Mouse (Mus musculus): ENCODE data around the gene Tap2. TPM values are rescaled to one million over a fixed set of nuclear protein-coding genes. Genes with fewer than 3 reads are reported as not detected.

The Tap2 gene
- polyA plus RNA-seq, 2 experiments, result 2.4 to 2.9 TPM

GRCm38 (mm10) chr17:34179019-34179418 is 24.3 kb upstream of the Tap2 start:
- Histone ChIP-seq H3K9me3 (ENCODE audit: control insufficient read depth, low read length) (peaks cover 8% of the 10 kb centered on the region; the same call in 1 of the 2 replicates), H3K4me3 (replicated peaks; ENCODE audit: low read length) (no peak overlapping the region), H3K4me2 (replicated peaks; ENCODE audit: low read depth, low read length, severe bottlenecking) (no peak overlapping the region), H3K9ac (ENCODE audit: low read depth, low read length, severe bottlenecking) (no peak overlapping the region), H3K27ac (replicated peaks; ENCODE audit: low read depth, low read length) (no peak overlapping the region), H3K27me3 (ENCODE audit: control insufficient read depth, insufficient read depth, low read length) (no peaks in the 10 kb centered on the region; the same call in 1 of the 2 replicates), H3K36me3 (ENCODE audit: control insufficient read depth, insufficient read depth, low read length) (no peaks in the 10 kb centered on the region), H3K4me1 (ENCODE audit: control insufficient read depth, insufficient read depth, low read length) (no peaks in the 10 kb centered on the region)
- DNase-seq (ENCODE audit: low spot score), result no peak
- TF ChIP-seq POLR2A (IDR thresholded peaks at IDR 0.05; ENCODE audit: borderline replicate concordance, extremely low read depth, insufficient read depth, insufficient read length), result no peak
- WGBS, result 65% methylated on average over 6 of the region's 6 CpGs
- ATAC-seq (ENCODE audit: low FRiP score, low read depth), result no peak

- H3K9me3 ChIP-seq (ENCODE audit: control insufficient read depth, low read length), result peaks cover 8% of the 10 kb centered on the region; the same call in 1 of the 2 replicates
- no peaks in the 10 kb centered on the region for H3K4me1 ChIP-seq (ENCODE audit: control insufficient read depth, insufficient read depth, low read length)
- ATAC-seq (ENCODE audit: low FRiP score, low read depth) (no peak), DNase-seq (ENCODE audit: low spot score) (no peak)
- H3K4me3 ChIP-seq (replicated peaks; ENCODE audit: low read length), result no peak overlapping the region
- H3K4me2 ChIP-seq (replicated peaks; ENCODE audit: low read depth, low read length, severe bottlenecking), result no peak overlapping the region
- H3K27ac ChIP-seq (replicated peaks; ENCODE audit: low read depth, low read length), result no peak overlapping the region
- H3K27me3 ChIP-seq (ENCODE audit: control insufficient read depth, insufficient read depth, low read length), result no peaks in the 10 kb centered on the region; the same call in 1 of the 2 replicates
- no peaks in the 10 kb centered on the region for H3K36me3 ChIP-seq (ENCODE audit: control insufficient read depth, insufficient read depth, low read length)
- WGBS, result 70% methylated on average over 13 of the region's 13 CpGs
- TF ChIP-seq POLR2A (IDR thresholded peaks at IDR 0.05; ENCODE audit: borderline replicate concordance, extremely low read depth, insufficient read depth, insufficient read length), result no peak
- H3K9ac ChIP-seq (ENCODE audit: low read depth, low read length, severe bottlenecking), result no peak overlapping the region
Observed at GRCm38 (mm10) chr17:34179913-34180859, 23.1 kb upstream of the Tap2 start.

- Histone ChIP-seq H3K4me1 (ENCODE audit: control insufficient read depth, insufficient read depth, low read length) (peaks cover 6% of the 10 kb centered on the region), H3K9me3 (ENCODE audit: control insufficient read depth, low read length) (no peaks in the 10 kb centered on the region), H3K27me3 (ENCODE audit: control insufficient read depth, insufficient read depth, low read length) (peaks cover 23% of the 10 kb centered on the region; the same call in 1 of the 2 replicates), H3K27ac (replicated peaks; ENCODE audit: low read depth, low read length) (no peak overlapping the region), H3K4me3 (replicated peaks; ENCODE audit: low read length) (no peak overlapping the region), H3K4me2 (replicated peaks; ENCODE audit: low read depth, low read length, severe bottlenecking) (no peak overlapping the region), H3K36me3 (ENCODE audit: control insufficient read depth, insufficient read depth, low read length) (no peaks in the 10 kb centered on the region), H3K9ac (ENCODE audit: low read depth, low read length, severe bottlenecking) (no peak overlapping the region)
- DNase-seq (ENCODE audit: low spot score) (no peak), ATAC-seq (ENCODE audit: low FRiP score, low read depth) (no peak)
- TF ChIP-seq POLR2A (IDR thresholded peaks at IDR 0.05; ENCODE audit: borderline replicate concordance, extremely low read depth, insufficient read depth, insufficient read length), result no peak
- WGBS, result 72% methylated on average over 15 of the region's 15 CpGs
Observed at GRCm38 (mm10) chr17:34183564-34184219, 19.6 kb upstream of the Tap2 start.

GRCm38 (mm10) chr17:34185526-34185925 is 17.8 kb upstream of the Tap2 start:
- WGBS, result 89% methylated on average over 9 of the region's 9 CpGs
- Histone ChIP-seq H3K27me3 (ENCODE audit: control insufficient read depth, insufficient read depth, low read length) (peaks cover 27% of the 10 kb centered on the region; the same call in 1 of the 2 replicates), H3K4me1 (ENCODE audit: control insufficient read depth, insufficient read depth, low read length) (peaks cover 6% of the 10 kb centered on the region), H3K36me3 (ENCODE audit: control insufficient read depth, insufficient read depth, low read length) (no peaks in the 10 kb centered on the region), H3K4me2 (replicated peaks; ENCODE audit: low read depth, low read length, severe bottlenecking) (no peak overlapping the region), H3K4me3 (replicated peaks; ENCODE audit: low read length) (no peak overlapping the region), H3K27ac (replicated peaks; ENCODE audit: low read depth, low read length) (no peak overlapping the region), H3K9ac (ENCODE audit: low read depth, low read length, severe bottlenecking) (no peak overlapping the region), H3K9me3 (ENCODE audit: control insufficient read depth, low read length) (no peaks in the 10 kb centered on the region)
- DNase-seq (ENCODE audit: low spot score), result no peak
- TF ChIP-seq POLR2A (IDR thresholded peaks at IDR 0.05; ENCODE audit: borderline replicate concordance, extremely low read depth, insufficient read depth, insufficient read length), result no peak
- no peak for ATAC-seq (ENCODE audit: low FRiP score, low read depth)

- peaks cover 31% of the 10 kb centered on the region; the same call in 1 of the 2 replicates for H3K27me3 ChIP-seq (ENCODE audit: control insufficient read depth, insufficient read depth, low read length)
- 4% methylated on average over 14 of the region's 14 CpGs for WGBS
- H3K27ac ChIP-seq (replicated peaks; ENCODE audit: low read depth, low read length), result no peak overlapping the region
- H3K4me2 ChIP-seq (replicated peaks; ENCODE audit: low read depth, low read length, severe bottlenecking), result peak overlapping the region; percentile 93
- H3K4me1 ChIP-seq (ENCODE audit: control insufficient read depth, insufficient read depth, low read length), result peaks cover 6% of the 10 kb centered on the region
- no peak for TF ChIP-seq POLR2A (IDR thresholded peaks at IDR 0.05; ENCODE audit: borderline replicate concordance, extremely low read depth, insufficient read depth, insufficient read length)
- ATAC-seq (ENCODE audit: low FRiP score, low read depth), result peak; percentile 46
- H3K9ac ChIP-seq (ENCODE audit: low read depth, low read length, severe bottlenecking), result peak overlapping the region; percentile 44
- no peaks in the 10 kb centered on the region for H3K9me3 ChIP-seq (ENCODE audit: control insufficient read depth, low read length)
- no peak for DNase-seq (ENCODE audit: low spot score)
- no peaks in the 10 kb centered on the region for H3K36me3 ChIP-seq (ENCODE audit: control insufficient read depth, insufficient read depth, low read length)
- peak overlapping the region; percentile 56 for H3K4me3 ChIP-seq (replicated peaks; ENCODE audit: low read length)
Observed at GRCm38 (mm10) chr17:34186885-34187260, 16.5 kb upstream of the Tap2 start.

All from limb, embryonic 14.5 days (tissue).